Mouse (Mus musculus): Measurements from ENCODE around the gene Rbm7. TPM values are rescaled to one million over a fixed set of nuclear protein-coding genes. Genes with fewer than 3 reads are reported as not detected.

The Rbm7 gene
- total RNA-seq, 2 experiments from 2014 or later, result 37.8 to 38.6 TPM

Small RNA genes within 50 kb of the gene (microRNA-seq; reads per million reads assigned to microRNA genes)
- gene Gm23653, result 0 reads per million in 2 experiments

Other genes with a start within 250 kb of the Rbm7 start
- gene Nxpe2, start 141.8 kb downstream of the Rbm7 start, total RNA-seq (2021), result under 1 TPM; 0.12 to 0.21 TPM
- gene Rexo2, start 14.7 kb downstream of the Rbm7 start, total RNA-seq (2021), result 10 to 100 TPM; 89.7 to 95.9 TPM
- 10 to 100 TPM; 11.7 to 14.2 TPM for gene Gm5617, start 143 bp upstream of the Rbm7 start, total RNA-seq (2021)
- gene Nnmt, start 109.9 kb upstream of the Rbm7 start, total RNA-seq (2021), result 1 to 10 TPM; 1.2 to 1.6 TPM

All from layer of hippocampus, postnatal 25 days (tissue).